Mouse (Mus musculus) spleen, adult 2 months (tissue): ENCODE measurements around the gene Mcl1.

ENCODE experiments used
- CTCF ChIP-seq: fragments of 200-500 bp; IDR thresholded peaks from 2 replicates; pipeline ENCODE4 v1.5.1; 2011; ENCODE audit warnings: mild to moderate bottlenecking, inconsistent platforms; ENCODE audit not compliant: insufficient read depth, insufficient read length, insufficient replicate concordance; ENCODE audit errors: extremely low read depth
- POLR2A ChIP-seq: fragments of 200-500 bp; IDR thresholded peaks from 2 replicates; pipeline ENCODE4 v1.6.1; 2011; ENCODE audit warnings: low read depth, low read length, inconsistent platforms

- TF ChIP-seq CTCF (no peak), POLR2A (no peak)
Observed at GRCm38 (mm10) chr3:95695796-95696195, 37.2 kb downstream of the Mcl1 start.
